Mouse (Mus musculus) cerebellum, adult 2 months (tissue): ENCODE data around the gene Ntmt1.

ENCODE experiments used
- CTCF ChIP-seq: fragments of 200-500 bp; IDR thresholded peaks from 2 replicates; pipeline ENCODE4 v1.5.1; 2011; ENCODE audit warnings: low read depth, mild to moderate bottlenecking, control low read depth, low read length, moderate library complexity, borderline replicate concordance; ENCODE audit not compliant: insufficient read depth
- POLR2A ChIP-seq: fragments of 200-500 bp; IDR thresholded peaks from 2 replicates; pipeline ENCODE4 v1.6.1; 2011; ENCODE audit warnings: low read length, control low read depth, borderline replicate concordance; ENCODE audit not compliant: insufficient read depth

DNA sequence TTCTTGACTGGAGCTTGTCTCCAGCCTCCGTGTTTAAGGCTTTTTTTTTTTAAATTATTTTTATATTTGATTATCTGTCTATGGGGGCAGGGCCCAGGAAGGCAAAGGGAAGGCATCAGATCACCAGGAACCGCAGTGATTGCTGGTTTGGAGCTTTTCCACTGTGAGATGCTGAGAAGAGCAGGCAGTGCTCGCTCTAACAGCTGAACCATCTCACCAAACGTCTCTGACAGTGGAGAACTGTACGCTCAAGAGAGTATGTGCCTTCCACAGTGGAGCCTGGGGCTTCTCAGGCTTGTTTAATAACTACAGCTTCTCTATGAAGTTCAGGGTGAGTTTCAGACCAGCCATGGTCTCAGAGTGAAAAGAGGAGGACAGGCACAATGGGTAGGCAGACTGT lies 1.9 kb downstream of the Ntmt1 start:
- TF ChIP-seq CTCF (no peak), POLR2A (no peak)
